Mouse (Mus musculus) MEL (cell line): ENCODE measurements around the gene Rapgef4. TPM values are rescaled to one million over a fixed set of nuclear protein-coding genes. Genes with fewer than 3 reads are reported as not detected.

ENCODE experiments used
- DNase-seq: peaks from one replicate; pipeline ENCODE4 v3.0.0; 2011; ENCODE audit warnings: low read depth, low spot score
- H3K27ac ChIP-seq: 2 replicates; pipeline ENCODE4 v1.5.1; 2012; ENCODE audit warnings: low read depth, mild to moderate bottlenecking, control low read depth, low read length, moderate library complexity; ENCODE audit not compliant: control insufficient read depth
- H3K27me3 ChIP-seq, 2 experiments: fragments of 150-350 bp in 1 of 2; sonication (generic) in 1 of 2; 2 replicates each; pipeline ENCODE4 v1.6.1; 2012; ENCODE audit warnings: low read length in 2 of 2, mild to moderate bottlenecking in 2 of 2, improper control_type of control experiment in 1 of 2, moderate library complexity in 1 of 2; ENCODE audit not compliant: insufficient read depth in 2 of 2, control insufficient read depth in 1 of 2
- H3K36me3 ChIP-seq, 2 experiments: 2 replicates each; pipeline ENCODE4 v1.6.1; 2012 to 2014; ENCODE audit warnings: low read length in 2 of 2, improper control_type of control experiment in 1 of 2, inconsistent platforms in 1 of 2, mild to moderate bottlenecking in 1 of 2; ENCODE audit not compliant: insufficient read depth in 2 of 2, control insufficient read depth in 1 of 2
- H3K4me1 ChIP-seq, 2 experiments: fragments of 150-350 bp in 1 of 2; sonication (generic) in 1 of 2; 2 replicates each; pipeline ENCODE4 v1.6.1; 2012; ENCODE audit warnings: low read length in 2 of 2, improper control_type of control experiment in 1 of 2, mild to moderate bottlenecking in 1 of 2; ENCODE audit not compliant: insufficient read depth in 2 of 2, control insufficient read depth in 1 of 2
- H3K4me3 ChIP-seq, 2 experiments: fragments of 150-350 bp in 1 of 2; sonication (generic) in 1 of 2; 2 replicates each; pipeline ENCODE4 v1.5.1; 2012; ENCODE audit warnings: low read depth in 2 of 2, low read length in 2 of 2, mild to moderate bottlenecking in 2 of 2, moderate library complexity in 2 of 2, control low read depth in 1 of 2, improper control_type of control experiment in 1 of 2; ENCODE audit not compliant: control insufficient read depth in 1 of 2, insufficient read depth in 1 of 2
- H3K79me2 ChIP-seq: 2 replicates; pipeline ENCODE4 v1.6.1; 2012; ENCODE audit warnings: mild to moderate bottlenecking, low read length, moderate library complexity; ENCODE audit not compliant: control insufficient read depth, poor library complexity, insufficient read depth
- H3K9ac ChIP-seq: 2 replicates; pipeline ENCODE4 v1.6.1; 2012; ENCODE audit warnings: low read depth, mild to moderate bottlenecking, control low read depth, low read length, moderate library complexity; ENCODE audit not compliant: control insufficient read depth, poor library complexity, severe bottlenecking
- H3K9me3 ChIP-seq: fragments of 150-350 bp; sonication (generic); replicated peaks from 2 replicates; pipeline ENCODE4 v1.6.1; 2012; ENCODE audit warnings: mild to moderate bottlenecking, low read length, improper control_type of control experiment, moderate library complexity; ENCODE audit not compliant: insufficient read depth
- BHLHE40 ChIP-seq: IDR thresholded peaks from 2 replicates; pipeline ENCODE4 v1.6.1; 2012; ENCODE audit warnings: low read depth, mild to moderate bottlenecking, inconsistent platforms, low read length, improper control_type of control experiment, borderline replicate concordance
- CHD1 ChIP-seq: IDR thresholded peaks from 2 replicates; pipeline ENCODE4 v1.6.1; 2012; ENCODE audit warnings: low read depth, mild to moderate bottlenecking, inconsistent platforms, low read length, improper control_type of control experiment
- CHD2 ChIP-seq: IDR thresholded peaks from 2 replicates; pipeline ENCODE4 v1.6.1; 2011; ENCODE audit warnings: low read length, improper control_type of control experiment
- E2F4 ChIP-seq: IDR thresholded peaks from 2 replicates; pipeline ENCODE4 v1.6.1; 2011; ENCODE audit warnings: low read depth, low read length, improper control_type of control experiment, borderline replicate concordance
- ELF1 ChIP-seq: IDR thresholded peaks from 2 replicates; pipeline ENCODE4 v1.6.1; 2014; ENCODE audit warnings: low read depth, mild to moderate bottlenecking, inconsistent platforms, low read length, improper control_type of control experiment, moderate library complexity
- EP300 ChIP-seq, 2 experiments: IDR thresholded peaks; 2 replicates each; pipeline ENCODE4 v1.6.1; 2011; ENCODE audit warnings: improper control_type of control experiment in 2 of 2, low read length in 2 of 2, low read depth in 1 of 2, mild to moderate bottlenecking in 1 of 2
- ETS1 ChIP-seq: IDR thresholded peaks from 2 replicates; pipeline ENCODE4 v1.6.1; 2012; ENCODE audit warnings: low read depth, mild to moderate bottlenecking, inconsistent platforms, low read length, improper control_type of control experiment, moderate library complexity
- GABPA ChIP-seq: IDR thresholded peaks from 2 replicates; pipeline ENCODE4 v1.6.1; 2012; ENCODE audit warnings: low read depth, mild to moderate bottlenecking, inconsistent platforms, low read length, improper control_type of control experiment, moderate library complexity
- GATA1 ChIP-seq: IDR thresholded peaks from 2 replicates; pipeline ENCODE4 v1.6.1; 2011; ENCODE audit warnings: low read depth, low read length, improper control_type of control experiment
- HCFC1 ChIP-seq: IDR thresholded peaks from 2 replicates; pipeline ENCODE4 v1.6.1; 2012; ENCODE audit warnings: low read depth, mild to moderate bottlenecking, inconsistent platforms, low read length, improper control_type of control experiment, moderate library complexity
- JUND ChIP-seq: IDR thresholded peaks from 2 replicates; pipeline ENCODE4 v1.6.1; 2011; ENCODE audit warnings: low read depth, mild to moderate bottlenecking, improper control_type of control experiment, low read length
- KAT2A ChIP-seq: conservative IDR thresholded peaks from 2 replicates; pipeline ENCODE4 v1.6.1; 2012; ENCODE audit warnings: low read depth, low read length, improper control_type of control experiment, inconsistent platforms
- MAFK ChIP-seq: IDR thresholded peaks from 2 replicates; pipeline ENCODE4 v1.6.1; 2011; ENCODE audit warnings: low read depth, mild to moderate bottlenecking, low read length, improper control_type of control experiment, borderline replicate concordance
- MAX ChIP-seq: IDR thresholded peaks from 2 replicates; pipeline ENCODE4 v1.6.1; 2011; ENCODE audit warnings: low read length, improper control_type of control experiment
- MAZ ChIP-seq: IDR thresholded peaks from 2 replicates; pipeline ENCODE4 v1.6.1; 2012; ENCODE audit warnings: low read depth, mild to moderate bottlenecking, inconsistent platforms, low read length, improper control_type of control experiment
- MEF2A ChIP-seq: IDR thresholded peaks from 2 replicates; pipeline ENCODE4 v1.6.1; 2014; ENCODE audit warnings: low read depth, mild to moderate bottlenecking, inconsistent platforms, low read length, improper control_type of control experiment; ENCODE audit not compliant: poor library complexity, insufficient replicate concordance, severe bottlenecking; ENCODE audit errors: extremely low read depth
- MXI1 ChIP-seq: IDR thresholded peaks from 2 replicates; pipeline ENCODE4 v1.6.1; 2011; ENCODE audit warnings: mild to moderate bottlenecking, low read depth, low read length, improper control_type of control experiment
- MYC ChIP-seq: IDR thresholded peaks from 2 replicates; pipeline ENCODE4 v1.6.1; 2011; ENCODE audit warnings: low read depth, mild to moderate bottlenecking, low read length, improper control_type of control experiment, moderate library complexity
- NELFE ChIP-seq: IDR thresholded peaks from 2 replicates; pipeline ENCODE4 v1.6.1; 2011; ENCODE audit warnings: low read depth, low read length, improper control_type of control experiment
- NRF1 ChIP-seq: IDR thresholded peaks from 2 replicates; pipeline ENCODE4 v1.6.1; 2014; ENCODE audit warnings: low read depth, mild to moderate bottlenecking, inconsistent platforms, low read length, improper control_type of control experiment, moderate library complexity; ENCODE audit not compliant: poor library complexity, insufficient read depth, severe bottlenecking
- POLR2AphosphoS2 ChIP-seq: IDR thresholded peaks from 2 replicates; pipeline ENCODE4 v1.6.1; 2011; ENCODE audit warnings: low read length, improper control_type of control experiment
- POLR2AphosphoS5 ChIP-seq: IDR thresholded peaks from 2 replicates; pipeline ENCODE4 v1.6.1; 2012; ENCODE audit warnings: low read depth, borderline replicate concordance, mild to moderate bottlenecking, inconsistent platforms, low read length, moderate library complexity, mixed read lengths
- RCOR1 ChIP-seq: IDR thresholded peaks from 2 replicates; pipeline ENCODE4 v1.6.1; 2012; ENCODE audit warnings: low read depth, mild to moderate bottlenecking, inconsistent platforms, low read length, improper control_type of control experiment
- SIN3A ChIP-seq: IDR thresholded peaks from 2 replicates; pipeline ENCODE4 v1.6.1; 2012; ENCODE audit warnings: low read length, improper control_type of control experiment, inconsistent platforms
- SMC3 ChIP-seq: IDR thresholded peaks from 2 replicates; pipeline ENCODE4 v1.6.1; 2011; ENCODE audit warnings: low read depth, low read length, improper control_type of control experiment
- TAL1 ChIP-seq: IDR thresholded peaks from 2 replicates; pipeline ENCODE4 v1.6.1; 2012; ENCODE audit warnings: mild to moderate bottlenecking, inconsistent platforms, low read length, moderate library complexity, mixed read lengths
- TBP ChIP-seq: IDR thresholded peaks from 2 replicates; pipeline ENCODE4 v1.8.0; 2011; ENCODE audit warnings: low read depth, low read length, improper control_type of control experiment
- TCF12 ChIP-seq: IDR thresholded peaks from 2 replicates; pipeline ENCODE4 v1.6.1; 2014; ENCODE audit warnings: low read depth, mild to moderate bottlenecking, inconsistent platforms, low read length, improper control_type of control experiment, moderate library complexity
- USF1 ChIP-seq: IDR thresholded peaks from 2 replicates; pipeline ENCODE4 v1.6.1; 2014; ENCODE audit warnings: low read depth, mild to moderate bottlenecking, inconsistent platforms, low read length, improper control_type of control experiment, moderate library complexity
- USF2 ChIP-seq, 2 experiments: IDR thresholded peaks; 2 replicates each; pipeline ENCODE4 v1.6.1; 2011 to 2012; ENCODE audit warnings: improper control_type of control experiment in 2 of 2, low read length in 2 of 2, borderline replicate concordance in 1 of 2, inconsistent platforms in 1 of 2, low read depth in 1 of 2, mild to moderate bottlenecking in 1 of 2; ENCODE audit not compliant: insufficient read depth in 1 of 2
- ZC3H11A ChIP-seq: IDR thresholded peaks from 2 replicates; pipeline ENCODE4 v1.6.1; 2012; ENCODE audit warnings: low read depth, mild to moderate bottlenecking, inconsistent platforms, low read length, improper control_type of control experiment
- ZMIZ1 ChIP-seq: IDR thresholded peaks from 2 replicates; pipeline ENCODE4 v1.6.1; 2012; ENCODE audit warnings: low read depth, mild to moderate bottlenecking, inconsistent platforms, low read length, improper control_type of control experiment, moderate library complexity
- ZNF384 ChIP-seq: IDR thresholded peaks from 2 replicates; pipeline ENCODE4 v1.6.1; 2012; ENCODE audit warnings: low read depth, mild to moderate bottlenecking, inconsistent platforms, low read length, improper control_type of control experiment
- polyA plus RNA-seq, 2 experiments: library from polyadenylated mRNA; stranded (reverse) in 1 of 2; unstranded in 1 of 2; fragments of >175 nt in 1 of 2; fragments of >200 nt in 1 of 2; gene quantifications; 2 replicates each; pipeline versions ENCODE4 v1.2.1 to v1.2.4; 2012; ENCODE audit warnings: low replicate concordance in 2 of 2, low read depth in 1 of 2; ENCODE audit not compliant: insufficient read length in 2 of 2, insufficient read depth in 1 of 2, missing spikeins in 1 of 2
- total RNA-seq: library from RNA; depleted of rRNA; stranded (reverse); fragments of 300-350 nt; gene quantifications from 2 replicates; pipeline ENCODE4 v1.2.3, GENCODE M21; 2012

The Rapgef4 gene
- total and polyA plus RNA-seq, 3 experiments = not detected

DNA sequence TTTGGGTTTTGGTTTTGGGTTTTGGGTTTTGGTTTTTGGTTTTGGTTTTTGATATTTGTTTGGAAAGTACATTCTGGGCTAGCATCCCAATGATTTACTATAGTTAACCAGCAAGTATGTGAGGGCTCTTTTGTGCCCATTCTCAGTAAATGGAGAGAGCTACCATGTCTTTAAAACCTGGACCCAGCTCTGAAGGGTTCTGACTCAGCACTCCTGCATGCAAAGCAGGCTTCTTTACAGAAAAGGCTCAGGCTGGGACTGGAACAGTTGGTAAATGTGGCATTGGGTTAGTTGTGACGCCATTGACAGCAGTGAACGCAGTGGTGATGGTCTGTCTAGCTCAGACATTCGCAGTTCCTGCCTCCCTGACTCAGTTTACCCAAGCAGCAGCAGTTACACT is 236.3 kb downstream of the Rapgef4 start:
- Histone ChIP-seq H3K4me3 (no peak overlapping the region), H3K4me1 (no peaks in the 10 kb centered on the region), H3K36me3 (no peaks in the 10 kb centered on the region), H3K9ac (no peak overlapping the region), H3K9me3 (no peaks in the 10 kb centered on the region), H3K79me2 (no peaks in the 10 kb centered on the region), H3K27me3 (peaks cover 9 to 17% of the 10 kb centered on the region in 2 experiments), H3K27ac (no peak overlapping the region)
- TF ChIP-seq HCFC1 = no peak
- no peak for TF ChIP-seq NELFE
- no peak for DNase-seq

DNA sequence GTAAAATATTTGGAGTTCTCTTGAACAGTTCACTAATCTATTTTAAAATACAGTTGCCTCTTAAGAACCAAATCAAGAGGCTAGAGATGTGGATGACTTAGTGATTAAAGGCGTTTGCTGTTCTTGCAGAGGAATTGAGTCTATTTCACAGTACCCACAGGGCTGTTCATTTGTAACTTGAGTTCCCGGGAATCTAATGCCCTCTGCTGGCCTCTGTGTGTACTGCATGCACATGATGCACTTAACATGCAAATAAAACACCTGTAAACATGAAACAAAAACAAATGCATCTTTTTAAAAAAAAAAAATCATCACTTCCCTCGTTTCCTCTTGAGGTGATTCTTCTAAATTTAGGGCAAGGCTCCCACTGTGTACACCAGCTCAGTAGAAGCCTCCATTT is 238.9 kb downstream of the Rapgef4 start:
- no peaks in the 10 kb centered on the region for H3K36me3 ChIP-seq
- DNase-seq = peak; percentile 74
- TF ChIP-seq CHD2 = no peak
- TF ChIP-seq MXI1 = no peak
- peak; percentile 54; the same call in 1 of the 2 replicates for TF ChIP-seq ZC3H11A
- no peak for TF ChIP-seq KAT2A
- TF ChIP-seq MAFK = no peak
- no peak for TF ChIP-seq NRF1
- TF ChIP-seq BHLHE40 = no peak
- TF ChIP-seq USF2 (IDR thresholded peaks at IDR 0.05; ENCODE audit: borderline replicate concordance in 1 of 2, insufficient read depth in 1 of 2, low read depth in 1 of 2, low read length in 2 of 2) = no peak
- TF ChIP-seq HCFC1 = no peak
- no peak for TF ChIP-seq EP300 (IDR thresholded peaks at IDR 0.05; ENCODE audit: low read depth in 1 of 2, low read length in 2 of 2)
- no peak for TF ChIP-seq E2F4
- TF ChIP-seq MAX = no peak
- no peak for TF ChIP-seq GABPA
- no peak for TF ChIP-seq ZMIZ1
- no peak for TF ChIP-seq GATA1
- no peak for TF ChIP-seq TAL1
- TF ChIP-seq TBP = no peak
- TF ChIP-seq TCF12 = no peak
- peak; percentile 86 for TF ChIP-seq SMC3
- no peak for TF ChIP-seq USF1
- TF ChIP-seq JUND = no peak
- TF ChIP-seq ZNF384 = no peak
- no peak for TF ChIP-seq POLR2AphosphoS2
- TF ChIP-seq RCOR1 = no peak
- no peak for TF ChIP-seq POLR2AphosphoS5
- no peak for TF ChIP-seq CHD1
- TF ChIP-seq ELF1 = no peak
- no peak for TF ChIP-seq MEF2A
- no peak for TF ChIP-seq SIN3A
- TF ChIP-seq ETS1 = no peak
- no peak for TF ChIP-seq MAZ
- TF ChIP-seq MYC = no peak

More for the DNA sequence above, 238.9 kb downstream of the Rapgef4 start:
- Histone ChIP-seq H3K79me2 (no peaks in the 10 kb centered on the region), H3K9ac (no peak overlapping the region), H3K4me1 (no peaks in the 10 kb centered on the region), H3K9me3 (no peaks in the 10 kb centered on the region), H3K4me3 (no peak overlapping the region), H3K27me3 (peaks cover 10 to 25% of the 10 kb centered on the region in 2 experiments), H3K27ac (no peak overlapping the region)
